Mouse (Mus musculus) heart, adult 9 months (tissue): ENCODE results near the gene Gm266.

Experiments
- DNase-seq, 2 experiments: peaks; one replicate each; pipeline ENCODE4 v3.0.0; 2022; ENCODE audit warnings: low spot score in 2 of 2

The Gm266 gene

DNA sequence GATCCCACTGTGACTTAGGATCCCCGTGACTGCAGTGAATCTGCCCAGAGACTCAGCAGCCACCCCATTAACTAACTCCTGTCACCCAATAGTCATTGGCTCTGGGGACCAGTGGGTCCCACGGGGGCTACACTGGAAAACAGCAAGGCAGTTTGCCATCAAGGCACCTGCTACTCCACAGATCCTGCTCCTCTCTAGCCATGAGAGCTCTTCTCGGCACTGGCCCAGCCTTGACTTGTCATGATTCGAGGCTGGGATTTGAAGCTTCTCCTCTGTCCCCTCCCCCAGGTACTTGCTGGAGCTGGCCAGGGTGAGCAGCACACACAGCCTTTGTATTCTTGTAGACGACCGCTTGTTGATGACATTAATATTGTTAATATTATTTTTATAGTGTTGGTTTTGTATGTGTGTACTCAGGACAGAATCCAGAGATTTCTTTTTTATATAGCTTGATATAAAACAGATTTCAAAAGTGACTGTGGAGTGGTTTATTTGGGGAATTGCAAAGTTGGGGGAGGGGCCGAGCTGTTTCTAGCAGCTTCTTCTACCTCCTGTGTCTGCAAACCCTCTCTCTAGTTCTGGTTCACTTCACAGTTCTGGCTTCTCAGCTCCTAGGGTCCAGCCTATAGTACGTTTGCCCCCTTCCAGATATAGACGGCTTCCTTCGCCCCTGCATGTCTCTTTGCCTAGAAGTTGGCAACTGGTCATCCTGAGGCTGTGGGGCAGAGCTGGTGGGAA lies 30.9 kb downstream of the Gm266 start:
- DNase-seq, result no peak

DNA sequence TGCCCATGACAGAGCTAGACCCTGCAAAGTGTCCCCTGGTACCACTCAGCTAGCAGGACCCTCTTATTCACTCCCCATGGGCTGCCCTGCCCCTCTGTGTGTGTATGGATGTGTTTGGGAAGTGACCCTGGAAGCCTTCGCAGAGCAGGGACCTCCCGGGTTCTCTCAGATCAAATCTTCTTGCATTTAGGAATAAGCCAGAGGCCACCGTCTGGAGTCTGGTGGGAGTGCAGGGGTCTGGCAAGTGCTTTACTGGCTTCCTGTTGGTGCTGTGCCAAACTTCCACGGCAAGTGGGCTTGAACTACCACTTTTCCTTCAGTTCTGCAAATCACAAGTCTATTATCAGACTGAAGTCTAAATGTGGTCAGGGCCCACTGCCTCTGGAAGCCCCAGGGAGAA lies 31.6 kb downstream of the Gm266 start:
- DNase-seq, result no peak

DNA sequence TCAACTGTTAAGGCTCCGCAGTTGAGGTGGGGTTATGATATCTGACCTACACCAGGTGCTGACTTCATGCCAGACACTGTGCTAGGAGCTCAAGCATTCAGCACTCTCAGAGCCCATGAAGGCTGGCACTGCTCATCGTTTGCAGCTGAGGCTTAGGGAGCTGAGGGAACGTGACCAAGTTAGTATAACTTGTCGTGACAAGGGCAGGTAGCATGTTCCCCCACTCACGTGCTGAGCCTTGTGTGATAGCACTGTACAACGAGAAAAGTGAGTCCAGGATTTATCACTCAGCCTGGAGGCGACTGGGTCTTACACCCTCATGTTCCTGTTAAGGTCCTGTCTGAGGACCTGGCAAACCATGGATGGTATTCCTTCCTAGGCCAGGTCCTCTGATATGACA lies 34.1 kb downstream of the Gm266 start:
- DNase-seq, result no peak

DNA sequence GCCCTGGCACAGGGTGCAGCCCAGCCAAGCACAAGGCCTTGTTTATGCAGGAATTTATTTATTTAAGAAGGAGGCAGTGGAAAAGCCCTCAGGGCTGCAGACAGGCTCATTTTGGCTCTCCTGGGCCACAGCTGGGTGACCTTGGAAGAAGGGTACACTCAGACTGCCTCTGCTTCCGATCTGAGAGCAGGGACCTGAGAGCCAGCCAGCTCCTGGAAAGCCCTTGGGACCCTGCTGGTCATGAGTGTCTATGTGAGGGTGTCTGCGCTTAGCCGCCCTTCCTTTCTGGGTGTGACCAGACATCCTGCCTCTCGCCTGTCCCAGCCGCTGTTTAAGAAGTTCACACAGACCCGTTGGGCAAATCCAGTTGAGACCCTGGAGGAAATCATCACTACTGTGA lies 35.3 kb downstream of the Gm266 start:
- DNase-seq, result peak; percentile 84 to 88

DNA sequence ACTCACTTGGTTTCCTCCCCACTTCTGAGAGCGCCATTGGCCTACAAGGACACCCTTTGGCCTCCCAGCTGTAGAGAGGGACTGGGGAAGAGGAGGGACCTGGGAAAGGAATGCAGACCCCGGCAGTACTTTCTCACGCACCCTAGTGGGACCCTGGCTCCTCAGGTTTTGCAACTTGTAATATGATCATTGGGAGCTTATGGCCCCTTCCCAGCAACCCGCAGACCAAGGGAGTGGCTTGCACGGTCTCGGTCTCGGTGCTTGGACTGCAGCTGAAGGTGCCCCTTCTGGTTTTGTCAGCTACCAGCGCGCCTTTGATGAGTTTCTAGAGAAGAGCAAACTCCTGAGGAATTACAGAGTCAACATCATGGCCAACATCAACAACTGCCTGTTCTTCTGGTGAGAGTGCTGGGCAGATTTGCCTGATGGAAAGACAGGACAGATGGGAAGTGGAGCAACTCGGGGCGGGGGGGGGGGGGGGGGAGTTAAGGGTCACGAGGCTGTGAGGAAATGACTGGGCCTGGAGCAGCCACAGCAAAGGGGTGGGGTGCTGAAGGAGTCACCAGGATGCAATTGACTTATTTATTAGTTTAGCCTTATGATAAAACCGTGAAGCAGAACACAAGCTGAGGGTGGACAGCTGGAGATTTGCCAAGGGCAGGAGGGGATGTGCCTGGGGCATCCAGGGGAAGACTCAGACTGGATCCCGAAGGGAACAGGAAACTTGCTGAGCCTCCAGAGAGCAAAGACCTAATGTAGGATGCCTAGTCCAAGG lies 36.5 kb downstream of the Gm266 start:
- peak; percentile 61 to 64 for DNase-seq

DNA sequence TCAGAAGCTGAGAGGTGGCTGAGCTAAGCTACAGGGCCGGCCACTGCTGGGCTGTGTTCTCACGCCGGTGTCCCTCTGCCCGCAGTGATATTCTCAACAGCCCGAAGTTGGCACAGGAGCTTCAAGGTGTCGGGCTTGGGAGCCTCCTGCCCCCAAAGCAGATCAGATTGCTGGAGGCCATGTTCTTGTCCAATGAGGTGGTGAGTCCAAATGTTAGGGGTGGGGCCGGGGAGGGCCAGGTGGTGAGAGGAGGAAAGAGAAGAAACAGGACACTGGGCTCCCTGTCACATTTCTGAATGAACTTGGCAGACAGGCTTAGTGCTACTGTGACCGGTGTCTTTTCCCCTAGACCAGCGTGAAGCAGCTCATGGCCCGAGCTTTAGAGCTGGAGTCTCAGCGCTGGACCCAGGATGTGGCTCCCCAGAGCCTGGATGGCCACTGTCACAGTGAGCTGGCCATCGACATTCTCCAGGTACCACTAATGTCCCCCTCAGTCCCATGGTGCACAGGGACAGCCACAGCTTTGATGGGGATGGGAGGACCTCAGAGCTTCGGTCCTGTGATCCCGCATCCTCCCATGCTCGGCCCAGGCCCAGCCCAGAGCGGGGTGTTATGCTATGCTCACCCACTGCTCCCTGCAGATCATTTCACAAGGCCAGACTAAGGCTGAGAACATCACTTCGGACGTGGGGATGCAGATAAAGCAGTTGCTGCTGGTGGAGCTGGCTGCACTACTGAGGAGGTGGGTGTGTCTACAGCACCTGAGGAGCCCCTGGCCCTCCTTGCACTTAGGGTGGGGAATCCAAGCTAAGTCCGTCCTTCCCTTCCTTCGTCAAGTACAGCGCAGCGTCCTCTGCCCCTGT lies 37.5 kb downstream of the Gm266 start:
- DNase-seq, result no peak

DNA sequence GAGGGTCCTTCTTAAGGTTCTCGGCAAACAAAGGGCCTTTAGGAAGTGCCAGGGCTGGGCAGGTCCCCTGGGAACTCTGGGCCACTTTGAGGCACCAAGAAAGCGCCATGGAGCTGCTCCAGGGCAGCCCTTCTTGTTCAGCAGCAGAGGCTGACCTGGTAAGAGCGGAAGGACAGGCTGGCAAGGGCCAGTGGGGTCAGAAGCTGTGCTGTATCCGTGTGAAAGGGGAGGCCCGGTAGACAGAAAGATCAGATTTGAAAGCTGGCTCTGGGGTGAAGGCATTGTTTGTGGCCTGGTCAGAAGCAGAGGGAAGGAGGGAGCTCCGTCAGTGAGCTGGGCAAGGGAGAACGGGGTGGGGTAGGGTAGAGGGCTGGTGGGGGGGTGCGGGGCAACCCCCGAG lies 38.3 kb downstream of the Gm266 start:
- DNase-seq, result no peak

DNA sequence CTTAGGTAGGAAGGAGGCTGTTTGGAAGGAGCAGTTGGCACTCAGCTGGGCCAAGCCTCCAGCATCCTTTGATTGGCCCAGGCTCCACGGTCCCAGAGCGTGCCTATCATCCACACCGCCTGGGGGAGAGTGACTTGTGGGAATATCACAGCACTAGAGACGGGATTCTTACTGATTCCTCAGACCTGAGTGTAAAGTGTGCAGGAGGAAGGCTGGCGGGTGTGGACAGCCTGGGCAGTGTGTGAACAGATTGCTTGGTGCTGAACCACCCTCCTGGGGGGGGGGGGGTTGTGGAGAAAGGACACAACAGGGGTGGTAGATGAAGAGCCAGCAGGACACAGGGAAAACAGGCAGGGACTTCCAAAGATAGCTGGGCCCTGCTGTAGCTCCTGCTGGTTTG lies 38.9 kb downstream of the Gm266 start:
- DNase-seq, result no peak

DNA sequence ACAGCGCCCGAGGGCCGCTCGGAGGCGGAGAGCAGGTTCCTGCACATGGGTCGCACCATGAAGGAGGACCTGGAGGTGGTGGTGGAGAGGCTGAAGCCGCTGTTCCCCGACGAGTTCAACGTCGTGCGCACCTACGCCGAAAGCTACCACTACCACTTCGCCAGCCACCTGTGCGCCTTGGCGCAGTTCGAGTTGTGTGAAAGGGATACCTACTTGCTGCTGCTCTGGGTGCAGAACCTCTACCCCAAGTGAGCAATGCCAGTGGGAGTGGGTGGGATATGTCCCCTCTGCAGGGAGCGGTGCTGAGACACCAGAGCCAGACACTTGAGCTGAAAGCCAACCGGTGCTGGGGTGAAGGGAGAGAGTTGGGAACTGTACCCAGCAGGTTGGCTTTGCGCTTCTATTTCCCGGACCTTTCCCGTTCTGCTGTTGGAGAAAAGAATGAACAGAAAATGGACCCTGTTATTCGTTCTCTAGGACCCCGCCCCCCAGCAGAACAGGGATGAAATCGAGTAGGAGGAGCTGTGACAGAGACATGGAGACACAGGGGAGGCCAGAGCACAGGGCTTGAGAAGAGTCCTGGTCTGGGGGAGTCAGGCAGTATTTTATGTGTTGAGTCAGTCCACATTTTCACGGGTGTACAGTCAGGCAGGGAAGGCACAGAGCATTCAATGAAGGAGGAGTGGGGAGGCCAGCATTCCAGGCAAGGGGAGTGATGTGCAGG lies 39.6 kb downstream of the Gm266 start:
- DNase-seq, result no peak

DNA sequence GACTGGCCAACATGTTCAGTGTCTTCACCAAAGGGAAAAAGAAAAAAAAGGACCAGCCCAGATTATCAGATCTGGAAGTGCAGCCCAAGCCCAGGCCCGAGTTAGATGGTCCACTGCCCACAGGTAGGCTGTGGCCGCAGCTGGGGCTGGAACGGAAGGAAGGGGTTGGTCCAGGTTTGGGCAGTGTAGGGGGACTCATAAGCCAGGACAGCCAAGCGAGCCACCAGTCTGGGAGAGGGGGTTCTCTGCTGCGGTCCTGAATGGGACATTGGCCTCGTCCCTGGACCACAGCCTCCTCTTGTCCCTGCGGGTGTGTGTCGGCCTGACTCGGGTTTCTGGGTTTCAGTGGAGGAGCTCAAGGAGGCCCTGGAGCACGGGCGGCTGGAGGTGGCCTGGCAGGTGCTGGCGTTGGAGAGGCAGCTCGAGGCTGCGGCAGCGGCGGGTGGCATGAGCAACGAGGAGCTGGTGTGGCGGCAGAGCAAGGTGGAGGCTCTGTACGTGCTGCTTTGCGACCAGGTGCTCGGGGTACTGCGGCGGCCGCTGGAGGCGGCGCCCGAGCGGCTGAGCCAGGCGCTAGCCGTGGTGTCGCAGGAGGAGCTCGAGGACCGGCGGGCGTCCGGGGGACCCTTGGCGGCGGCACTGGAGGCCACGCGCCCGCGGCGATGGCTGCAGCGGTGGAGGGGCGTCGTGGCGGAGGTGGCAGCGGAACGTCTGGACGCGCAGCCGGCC lies 40.3 kb downstream of the Gm266 start:
- DNase-seq, result no peak

DNA sequence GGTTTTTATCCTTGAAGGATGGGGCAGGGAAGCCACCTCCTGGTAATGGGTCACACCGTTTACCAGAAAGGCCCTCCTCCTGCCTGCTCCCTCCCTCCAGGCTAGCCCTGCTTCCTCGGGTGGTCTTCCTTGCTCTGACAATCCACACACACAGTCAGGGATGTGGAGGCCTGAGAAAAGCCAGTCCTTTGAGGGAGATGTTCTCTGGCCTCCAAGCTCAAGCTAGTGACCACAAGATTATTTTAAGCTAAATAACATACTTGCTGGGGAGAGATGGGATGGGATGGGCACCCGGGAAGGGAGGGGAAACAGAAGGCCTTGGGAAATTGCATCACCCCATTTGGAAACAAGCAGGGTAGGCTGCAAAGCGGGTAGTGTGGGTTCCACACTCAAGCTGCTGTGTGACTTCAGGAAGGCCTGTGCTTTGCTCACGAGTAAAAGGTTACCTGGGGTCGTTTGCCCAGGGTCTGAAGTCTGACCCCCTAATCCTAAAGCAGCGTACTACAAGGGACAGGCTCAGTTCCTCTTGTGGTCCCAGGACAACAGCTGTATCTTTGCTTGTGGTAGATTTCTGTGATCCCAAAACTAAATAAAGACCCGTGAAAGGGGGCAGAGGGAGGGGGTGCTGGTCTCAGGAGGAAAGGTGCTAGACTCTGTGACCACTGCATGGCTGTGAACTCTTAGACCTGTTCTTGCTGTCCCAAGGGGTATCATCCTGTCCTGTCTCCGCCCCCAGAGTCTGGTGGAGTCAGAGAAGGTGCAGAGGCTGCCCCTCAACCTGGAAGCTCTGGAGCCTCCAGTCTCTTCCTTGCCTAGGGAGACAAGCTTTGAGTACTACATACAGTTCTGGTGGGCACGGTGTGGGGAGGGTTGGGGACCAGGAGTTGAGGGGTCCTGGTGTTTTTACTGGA lies 41.4 kb downstream of the Gm266 start:
- peak in 1 of 2 experiments; percentile 42 for DNase-seq

DNA sequence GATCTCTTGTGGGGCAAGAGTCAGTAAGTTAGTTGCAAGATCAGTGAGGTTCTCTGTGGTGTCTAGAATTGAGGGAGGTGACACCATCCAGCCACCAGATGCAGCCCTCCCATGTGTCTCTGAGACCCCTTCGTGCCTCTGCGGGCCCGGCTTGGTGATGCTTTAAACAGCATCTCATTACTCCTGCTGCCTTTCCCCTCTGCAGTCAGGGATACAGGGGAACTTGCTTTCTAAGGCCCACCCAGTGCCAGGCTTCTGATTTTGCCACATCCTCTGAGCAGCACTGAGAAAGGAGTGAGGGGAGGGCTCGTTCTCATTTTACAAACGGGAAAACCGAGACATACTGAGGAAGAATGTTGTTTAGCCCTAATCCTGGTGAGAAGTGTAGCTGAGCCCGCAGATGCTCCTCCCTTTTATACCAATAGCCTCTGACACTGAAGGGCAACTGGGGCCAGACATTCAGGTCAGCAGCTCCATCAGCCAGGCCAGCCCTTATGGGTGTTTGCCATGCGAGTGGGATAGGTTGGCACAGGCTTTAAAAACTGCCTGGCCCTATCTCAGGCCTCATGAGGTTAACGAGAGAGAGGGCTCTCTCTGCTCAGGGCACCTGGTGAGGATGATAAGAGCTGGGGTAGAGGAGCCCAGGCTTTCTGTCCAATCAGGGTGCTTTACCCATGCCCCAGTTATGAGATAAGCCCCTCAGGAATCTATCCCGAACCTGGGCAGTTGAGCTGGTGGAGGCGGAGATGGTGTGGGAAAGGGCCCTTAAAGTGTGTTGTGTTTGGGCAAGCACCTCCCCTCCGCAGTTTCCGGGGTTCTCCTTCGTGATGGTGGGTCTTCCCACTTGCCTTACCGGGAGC lies 42.4 kb downstream of the Gm266 start:
- DNase-seq, result peak; percentile 67 to 71

DNA sequence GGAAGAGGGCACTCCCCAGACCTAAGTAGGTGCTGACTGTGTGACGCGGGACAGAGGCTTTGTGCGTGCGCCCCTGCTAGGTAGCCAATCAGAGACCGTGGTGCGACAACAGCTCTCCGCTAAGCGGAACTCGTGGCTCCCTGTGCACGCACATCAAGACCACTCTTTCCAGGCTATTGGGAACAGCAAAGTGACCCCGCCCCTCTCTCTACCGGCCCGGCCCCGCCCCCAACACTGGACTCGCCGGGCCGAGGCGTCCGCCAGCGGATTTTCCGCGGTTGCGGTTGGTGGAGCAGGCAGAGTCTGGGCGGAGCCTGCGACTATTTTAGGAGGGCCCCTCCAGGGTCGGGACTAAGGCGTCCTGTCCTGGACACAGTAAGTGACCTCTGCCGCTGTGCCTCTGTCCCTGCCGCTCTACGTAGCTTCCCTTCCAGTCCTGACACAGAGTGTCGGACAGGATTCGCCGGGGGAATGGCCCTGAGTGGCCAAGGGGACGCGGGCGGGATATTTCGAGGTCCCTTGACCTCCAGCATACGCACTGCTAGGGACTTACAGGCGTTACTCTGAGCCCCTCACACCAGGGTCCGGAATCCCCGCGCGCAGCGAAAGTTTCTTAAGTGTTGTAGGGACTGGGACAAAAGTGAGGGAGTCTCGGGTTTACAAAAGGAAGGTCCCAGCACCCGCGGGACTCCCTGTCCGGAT lies 43.2 kb downstream of the Gm266 start, which contains the start of gene Tnfaip2:
TSS of gene Tnfaip2 (plus strand) at position 161 of the 702 bp plus-strand sequence.
- DNase-seq, result peak; percentile 89 to 90

DNA sequence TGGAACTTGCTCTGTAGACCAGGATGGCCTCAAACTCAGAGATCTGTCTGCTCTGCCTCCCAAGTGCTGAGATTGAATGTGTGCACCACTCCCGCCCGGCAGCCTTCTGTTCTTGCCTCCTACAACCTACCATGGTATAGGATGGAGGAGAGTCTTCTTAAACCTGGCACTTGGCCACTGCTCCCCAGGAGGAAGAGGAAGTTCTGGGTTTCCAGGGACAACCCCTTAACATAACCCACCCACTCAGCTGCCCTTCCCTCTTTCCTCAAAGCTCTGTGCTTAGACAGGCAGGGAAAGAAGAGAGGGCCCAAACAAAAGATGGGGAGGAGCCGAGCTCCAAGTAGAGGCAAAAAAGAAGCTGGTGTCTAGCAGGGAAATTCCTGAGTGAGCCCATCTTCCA lies 44.1 kb downstream of the Gm266 start:
- DNase-seq, result no peak

DNA sequence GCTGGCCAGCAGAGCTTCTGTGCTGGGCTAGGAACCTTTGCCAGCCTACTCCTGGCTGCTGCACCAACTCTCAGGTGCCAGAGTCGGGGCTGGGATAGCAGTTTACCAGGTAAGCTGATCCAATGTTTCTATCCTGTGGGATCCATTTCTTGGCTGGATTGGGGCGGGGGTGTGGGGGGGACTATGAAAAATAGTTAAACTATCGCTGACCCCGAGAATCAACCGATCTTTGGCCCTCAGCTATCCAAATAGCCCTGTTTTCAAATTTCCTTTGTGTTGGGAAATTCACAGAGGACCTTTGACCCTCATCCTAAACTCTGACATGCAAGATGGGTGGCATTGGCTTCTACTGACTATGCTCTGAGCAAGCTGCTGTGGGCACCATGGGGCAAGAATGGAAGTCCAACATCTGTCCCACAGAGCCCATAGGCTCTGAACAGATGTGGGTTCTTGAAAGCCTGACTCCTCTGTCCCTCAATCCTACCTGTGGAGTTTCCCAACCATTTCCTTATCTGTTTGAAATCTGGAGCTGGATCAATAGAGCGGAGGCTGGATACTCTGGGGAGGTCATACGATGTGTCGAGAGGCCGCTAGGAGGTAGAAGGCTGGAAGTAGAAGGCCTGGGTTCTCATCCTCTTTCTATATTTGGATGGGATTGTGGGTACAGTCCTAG lies 44.8 kb downstream of the Gm266 start:
- DNase-seq, result no peak

DNA sequence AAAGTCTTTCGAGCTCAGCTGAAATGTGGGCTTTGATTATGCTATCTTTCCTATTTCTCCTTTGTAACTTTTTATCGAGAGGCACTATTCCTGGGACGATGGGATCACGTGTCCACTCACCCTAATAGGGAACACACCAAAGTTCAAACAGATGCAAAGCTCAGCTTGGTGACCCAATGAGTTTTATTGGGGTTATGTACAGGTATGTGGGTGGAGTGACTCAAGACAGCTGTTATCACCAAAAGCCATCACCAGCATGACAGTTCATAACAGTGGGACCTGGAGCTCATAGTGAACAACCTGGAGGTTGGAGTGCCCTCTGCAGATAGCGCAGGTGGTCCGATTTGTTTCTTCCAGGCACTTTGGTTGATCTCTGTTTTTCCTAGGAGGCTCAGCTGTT lies 46.8 kb downstream of the Gm266 start:
- no peak for DNase-seq

DNA sequence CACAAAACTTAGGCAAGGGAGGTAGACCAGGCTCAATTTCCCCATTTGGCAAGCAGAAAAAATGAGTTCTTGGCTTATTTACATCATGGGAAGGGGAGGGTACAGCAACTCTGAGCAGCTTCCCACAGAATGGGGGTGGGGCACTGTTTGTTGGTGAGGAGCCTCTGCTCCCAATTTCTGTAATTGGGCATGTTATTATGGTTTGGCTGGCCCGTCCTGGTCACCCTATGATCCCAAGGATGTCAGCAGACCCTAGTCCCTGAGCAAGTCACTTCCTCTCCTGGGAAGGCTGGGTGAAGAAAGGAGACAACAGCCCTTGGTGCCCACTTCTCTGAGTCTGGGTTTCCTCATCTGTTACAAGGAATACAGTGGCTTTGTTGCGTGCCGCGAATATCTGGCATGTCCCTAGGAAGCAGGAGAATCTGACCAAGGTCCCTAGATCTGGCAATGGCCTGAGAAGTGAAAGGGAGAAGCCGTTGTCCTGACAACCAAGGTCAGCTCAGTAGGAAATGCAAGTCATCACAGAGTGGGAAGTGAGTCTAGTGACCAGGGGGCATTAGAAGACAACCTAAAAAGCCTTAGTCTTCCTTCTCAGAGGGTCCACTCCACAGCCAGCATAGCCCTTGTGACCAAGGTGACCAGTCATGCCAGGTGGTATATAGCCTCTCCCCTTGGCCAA lies 48.3 kb downstream of the Gm266 start:
- peak in 1 of 2 experiments; percentile 45 for DNase-seq
